Mouse (Mus musculus) CH12F3 (cell line): ENCODE measurements around the gene Apoa4.

ENCODE experiments used
- in situ Hi-C: fragments of 300-500 bp; cut with MboI; formaldehyde crosslinking; loops from 2 replicates; pipeline ENCODE4 v1.14.3; 2020; ENCODE audit warnings: low sequenced_read_pairs

The Apoa4 gene

GRCm38 (mm10) chr9:46224945-46225660 is 15.4 kb upstream of the Apoa4 start:
- in situ Hi-C loops = no loop called here

- in situ Hi-C loops = no loop called here
Measured at GRCm38 (mm10) chr9:46227064-46227614, 13.4 kb upstream of the Apoa4 start.

GRCm38 (mm10) chr9:46228491-46228890 is 12.0 kb upstream of the Apoa4 start, which contains the start of gene Apoa1:
Apoa1 (plus strand) TSS chr9:46228580.
- in situ Hi-C loops = no loop called here

- in situ Hi-C loops = no loop called here
Measured at GRCm38 (mm10) chr9:46229573-46230449, 10.7 kb upstream of the Apoa4 start.

DNA sequence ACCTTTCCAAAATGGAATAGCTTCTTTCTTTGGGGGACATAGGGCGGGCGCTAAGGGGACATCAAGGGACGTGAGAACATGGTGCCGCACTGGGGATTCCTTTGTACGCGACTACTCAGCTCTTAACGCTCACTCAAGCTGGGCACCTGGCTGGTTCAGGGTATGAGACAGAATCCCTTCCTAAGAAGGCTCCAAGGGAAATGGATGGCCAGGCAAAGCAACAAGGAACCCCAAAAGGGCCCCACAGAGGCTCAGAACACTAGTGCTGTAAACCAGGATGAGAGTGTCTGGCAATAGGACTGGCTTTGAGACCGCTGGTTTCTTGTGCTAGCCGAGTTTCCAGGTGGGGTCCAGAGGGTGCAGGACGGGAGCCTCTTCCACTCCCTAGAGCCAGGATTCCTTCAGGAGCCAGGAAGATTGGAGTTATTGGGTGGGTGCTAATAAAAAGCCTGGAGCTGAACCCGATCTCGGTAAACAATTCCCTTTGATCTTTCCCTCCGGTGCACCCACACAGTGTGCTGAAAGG is 10.0 kb upstream of the Apoa4 start:
- in situ Hi-C loops = no loop called here

DNA sequence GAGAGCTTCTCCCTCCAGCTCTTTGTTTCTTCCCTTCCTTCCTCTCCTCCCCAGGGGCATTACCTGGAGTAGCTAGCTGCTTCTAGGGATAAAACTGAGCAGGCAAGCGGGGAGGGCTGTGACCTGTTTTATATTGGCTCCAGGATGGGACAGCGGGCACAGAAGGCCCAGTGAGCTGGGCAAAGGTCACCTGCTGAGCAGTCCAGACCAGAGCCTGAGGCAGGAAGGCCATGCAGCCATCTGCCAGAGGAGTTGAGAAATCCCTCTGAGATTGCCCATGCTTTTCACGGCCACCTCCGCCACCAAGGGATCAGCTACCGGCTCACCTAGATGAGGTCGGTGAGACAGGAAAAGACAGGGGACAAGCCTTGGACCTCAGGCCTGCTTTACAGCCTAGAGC is 5.3 kb upstream of the Apoa4 start:
- in situ Hi-C loops = no loop called here

GRCm38 (mm10) chr9:46235596-46235648 is 5.1 kb upstream of the Apoa4 start, which contains the start of gene Apoc3:
Apoc3 (minus strand) TSS chr9:46235636.
- in situ Hi-C loops = no loop called here

GRCm38 (mm10) chr9:46235649-46236048 is 4.8 kb upstream of the Apoa4 start:
- in situ Hi-C loops = no loop called here

- in situ Hi-C loops = no loop called here
Measured at GRCm38 (mm10) chr9:46238850-46239249, 1.6 kb upstream of the Apoa4 start.

GRCm38 (mm10) chr9:46241818-46242217 is 1.3 kb downstream of the Apoa4 start:
- in situ Hi-C loops = no loop called here

- in situ Hi-C loops = no loop called here
Measured at GRCm38 (mm10) chr9:46243122-46243521, 2.6 kb downstream of the Apoa4 start.

- in situ Hi-C loops = no loop called here
Measured at GRCm38 (mm10) chr9:46243584-46243983, 3.1 kb downstream of the Apoa4 start.

DNA sequence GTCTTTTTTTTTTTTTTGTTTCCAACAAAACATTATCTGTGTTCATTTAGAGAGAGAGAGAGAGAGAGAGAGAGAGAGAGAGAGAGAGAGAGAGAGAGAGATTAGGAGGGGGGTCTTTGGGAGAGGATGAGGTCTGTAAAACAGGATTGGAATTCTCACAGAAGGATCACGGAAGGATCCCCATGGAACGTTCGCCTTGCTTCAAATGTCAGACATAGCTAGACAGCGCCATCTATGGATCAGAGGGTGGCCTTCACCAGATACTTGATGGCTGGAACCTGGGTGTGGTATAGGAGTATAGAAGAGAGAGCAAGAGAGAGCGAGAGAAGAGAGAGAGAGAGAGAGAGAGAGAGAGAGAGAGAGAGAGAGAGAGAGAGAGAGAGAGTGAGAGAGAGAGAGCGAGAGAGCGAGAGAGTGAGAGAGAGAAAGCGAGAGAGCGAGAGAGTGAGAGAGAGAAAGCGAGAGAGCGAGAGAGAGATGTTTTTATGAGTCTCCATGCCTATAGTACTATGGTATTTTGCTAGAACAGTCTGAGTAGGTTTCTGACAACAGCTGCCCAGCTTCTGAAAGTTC is 6.3 kb downstream of the Apoa4 start:
- in situ Hi-C loops = no loop called here

DNA sequence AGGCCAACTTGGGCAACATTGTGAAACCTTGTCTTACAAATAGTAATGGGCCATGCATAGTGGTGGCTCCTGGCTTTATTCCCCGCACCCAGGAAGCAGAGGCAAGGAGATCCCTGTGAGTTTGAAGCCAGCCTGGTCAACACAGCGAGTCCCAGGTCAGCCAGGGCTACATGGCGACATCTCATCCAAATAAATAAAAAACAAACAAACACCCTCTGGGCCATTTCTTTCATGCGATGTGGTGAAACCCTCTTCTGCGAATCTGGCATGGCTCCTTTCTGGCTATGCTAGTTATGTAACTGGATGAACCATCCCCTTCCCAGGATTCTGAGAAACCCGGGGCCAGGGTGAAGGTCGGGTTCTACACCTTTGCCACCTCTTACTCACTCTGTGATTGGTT is 15.7 kb downstream of the Apoa4 start:
- in situ Hi-C loops = no loop called here

DNA sequence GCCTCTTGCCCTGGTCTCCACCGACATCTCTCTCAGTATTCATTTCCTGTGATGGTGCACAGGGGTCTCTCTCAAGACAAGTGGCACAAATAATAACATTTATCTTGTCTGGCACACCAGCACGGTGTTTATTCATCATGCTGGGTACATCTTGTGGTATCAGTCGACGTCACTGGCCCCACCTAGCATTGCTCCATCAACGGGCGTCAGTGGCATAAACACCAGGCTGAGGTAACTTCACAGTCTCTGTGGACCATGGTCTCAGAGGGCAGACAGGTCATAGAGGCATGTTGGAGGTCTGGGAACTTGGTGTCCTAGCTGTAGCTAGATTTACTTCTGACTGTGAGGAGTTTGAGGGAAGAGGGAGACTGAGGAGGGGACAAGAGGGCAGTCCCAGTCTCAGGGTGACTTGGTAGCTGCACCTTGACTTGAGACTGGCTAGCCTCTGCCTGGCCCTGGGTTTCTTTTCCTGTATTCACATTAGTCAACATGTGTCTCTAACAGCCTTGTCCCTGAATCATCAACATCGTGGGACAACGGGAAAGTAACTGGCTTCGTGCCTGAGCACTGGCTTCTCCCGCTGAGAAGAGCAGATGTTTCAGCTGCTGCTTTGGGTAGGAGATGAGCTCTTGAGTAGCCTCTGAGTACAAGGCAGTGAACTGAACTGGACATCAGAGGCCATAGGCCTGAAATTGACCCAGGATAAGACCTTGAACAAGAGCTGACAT is 16.3 kb downstream of the Apoa4 start:
- in situ Hi-C loops = no loop called here

- in situ Hi-C loops = no loop called here
Measured at GRCm38 (mm10) chr9:46257546-46257945, 17.1 kb downstream of the Apoa4 start.

GRCm38 (mm10) chr9:46259111-46259510 is 18.6 kb downstream of the Apoa4 start:
- in situ Hi-C loops = no loop called here

GRCm38 (mm10) chr9:46261131-46261530 is 20.6 kb downstream of the Apoa4 start:
- in situ Hi-C loops = no loop called here

DNA sequence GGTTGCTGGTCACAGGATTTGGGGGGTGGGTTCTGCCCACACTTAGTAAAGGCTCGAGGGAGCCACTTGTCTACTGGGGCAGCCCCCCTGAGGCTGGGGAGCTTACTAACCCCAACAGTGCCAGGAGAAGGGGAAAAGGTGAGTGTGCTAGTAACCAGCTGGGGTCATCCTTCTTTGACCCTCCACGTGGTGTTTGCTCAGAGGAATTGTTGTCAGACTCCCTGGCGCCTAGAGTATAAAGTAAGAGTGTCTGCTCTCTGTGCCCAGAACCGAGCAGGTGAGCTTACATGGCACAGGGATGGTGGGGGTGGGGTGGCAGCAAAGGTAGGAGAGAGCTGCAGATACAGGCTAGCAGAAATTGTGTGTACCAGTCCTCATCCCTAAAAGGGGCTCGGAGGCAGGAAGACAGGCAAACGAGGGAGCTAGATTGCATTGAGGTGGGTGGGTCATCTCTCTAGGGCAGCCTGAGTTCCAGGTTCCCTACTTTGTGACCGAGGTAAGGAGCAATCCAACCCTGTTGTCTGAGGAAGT is 27.9 kb downstream of the Apoa4 start, which contains the start of gene Apoa5:
Apoa5 (plus strand) TSS at position 291 of the 531 bp plus-strand sequence.
- in situ Hi-C loops = no loop called here

DNA sequence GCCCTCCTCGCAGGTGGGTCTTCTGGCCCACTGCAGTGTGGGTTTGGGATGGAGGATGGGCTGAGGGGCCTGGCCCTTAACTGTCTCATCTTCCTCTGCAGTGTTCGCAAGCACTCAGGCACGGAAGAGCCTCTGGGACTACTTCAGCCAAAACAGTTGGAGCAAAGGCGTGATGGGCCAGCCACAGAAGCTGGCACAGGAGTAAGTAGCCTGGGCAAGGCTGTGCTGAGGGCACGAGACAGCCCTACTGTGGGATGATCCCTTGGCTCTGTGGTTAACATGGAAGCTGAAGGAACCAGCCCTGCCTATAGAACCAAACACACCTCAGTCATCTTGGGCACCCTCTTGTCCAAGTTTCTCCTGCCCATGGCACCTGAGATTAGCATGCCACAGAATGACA is 28.6 kb downstream of the Apoa4 start:
- in situ Hi-C loops = no loop called here

GRCm38 (mm10) chr9:46270782-46271181 is 30.3 kb downstream of the Apoa4 start:
- in situ Hi-C loops = no loop called here
